Mouse (Mus musculus): ENCODE measurements around the gene Gm609.

- no peak for TF ChIP-seq GATA1 (IDR thresholded peaks at IDR 0.05; ENCODE audit: low read length)
- no peak for TF ChIP-seq TAL1 (IDR thresholded peaks at IDR 0.05; ENCODE audit: low read length)
Measured at GRCm38 (mm10) chr16:45397440-45397839, 95.3 kb downstream of the Gm609 start.
